Mouse (Mus musculus) adrenal gland, adult (tissue): ENCODE measurements around the gene Maip1.
A peak's percentile ranks its signal among the peaks of the same experiment; 100 is the strongest.

Source experiments
- DNase-seq, 2 experiments: peaks; one replicate each; pipeline ENCODE4 v3.0.0; 2022 to 2023; ENCODE audit warnings: low spot score in 1 of 2; ENCODE audit not compliant: inconsistent age in 2 of 2

Gene Maip1

DNA sequence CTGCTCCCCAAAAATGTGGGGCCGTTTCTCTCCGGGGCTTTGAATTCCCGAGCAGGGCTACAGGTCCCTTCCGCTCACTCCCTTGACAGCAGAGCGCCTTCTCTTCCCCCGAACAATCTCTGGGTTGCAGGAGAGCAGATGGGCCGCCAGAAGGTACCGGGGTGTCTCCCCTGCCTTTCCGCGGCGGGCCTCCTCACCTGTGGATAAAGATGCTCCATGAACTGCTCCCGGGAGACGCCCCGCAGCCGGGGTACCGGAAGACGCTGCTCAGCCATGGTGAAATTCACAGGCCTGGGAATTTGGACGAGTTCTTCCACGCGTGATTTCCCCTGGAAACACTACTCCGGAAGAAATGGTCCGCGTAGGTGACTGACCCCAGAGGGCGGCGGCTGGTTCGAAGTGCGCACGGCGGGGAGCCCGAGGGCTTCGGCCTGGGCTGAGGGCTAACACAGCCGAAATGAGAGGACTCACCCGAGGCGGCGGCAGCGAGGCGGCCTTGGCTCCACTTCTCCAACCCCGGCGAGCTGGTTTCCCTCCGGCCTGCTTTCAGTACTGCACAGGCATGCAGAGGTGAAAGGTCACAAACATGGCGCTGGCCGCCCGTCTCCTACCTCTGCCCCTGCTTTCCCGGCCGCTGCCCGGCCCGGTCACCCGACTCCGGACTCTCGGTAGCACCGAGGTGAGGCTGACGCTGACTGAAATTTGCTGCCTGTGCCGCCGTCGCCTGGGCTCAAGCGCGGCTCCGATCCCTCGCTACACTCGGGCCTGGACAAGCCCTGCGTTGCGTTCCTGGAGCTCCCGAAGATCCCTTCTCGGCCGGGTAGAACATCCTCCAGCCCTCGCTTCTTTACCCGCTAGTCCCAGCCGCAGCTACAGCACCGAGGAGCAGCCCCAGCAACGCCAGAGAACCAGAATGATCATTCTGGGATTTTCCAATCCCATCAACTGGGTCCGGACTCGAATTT, at the start of gene Maip1, which contains the start of gene Tyw5:
Gene Maip1, plus strand, starts transcription at position 142 of the 965 bp plus-strand sequence.
Gene Tyw5, minus strand, starts transcription at position 915 of the 965 bp plus-strand sequence.
- peak; percentile 86 to 96 for DNase-seq

DNA sequence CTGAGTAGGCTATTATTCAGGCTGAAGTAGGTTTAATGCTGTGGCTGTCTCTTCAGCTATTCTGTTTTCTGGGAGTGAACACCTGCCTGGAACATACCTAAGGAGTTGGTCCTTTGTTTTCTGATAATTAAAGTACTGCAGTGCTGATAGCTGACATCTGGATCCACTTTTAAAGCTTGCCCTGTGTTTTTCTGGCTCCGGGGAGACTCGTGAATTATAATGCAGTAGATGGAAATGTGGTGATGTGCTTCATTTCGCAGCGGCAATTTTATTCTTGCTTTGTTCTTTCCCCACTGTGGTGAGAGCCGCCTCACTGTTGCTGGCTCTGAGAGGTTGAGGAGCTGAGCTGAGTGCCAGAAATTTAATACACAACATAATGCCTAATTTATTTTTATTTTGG, 47.6 kb upstream of the Maip1 start:
- DNase-seq: no peak

DNA sequence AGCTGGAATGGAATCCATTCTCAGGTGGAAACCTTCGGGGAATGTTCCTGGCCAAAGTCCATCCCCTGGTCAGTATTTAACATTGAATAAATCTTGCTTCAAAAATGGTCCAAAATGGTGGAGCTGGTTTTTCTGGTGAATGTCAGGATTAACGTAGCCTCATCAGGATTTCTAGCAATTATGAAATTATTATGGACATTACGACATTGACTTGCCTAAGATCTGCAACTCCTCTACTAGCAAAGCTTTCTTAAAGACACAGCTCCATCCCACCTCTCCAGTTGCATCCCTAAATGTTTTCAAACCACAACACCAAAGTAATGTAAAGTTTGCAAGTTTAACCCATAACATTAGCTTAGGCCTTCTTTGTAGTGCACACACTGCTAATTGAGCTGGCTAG, 38.7 kb upstream of the Maip1 start:
- no peak for DNase-seq

DNA sequence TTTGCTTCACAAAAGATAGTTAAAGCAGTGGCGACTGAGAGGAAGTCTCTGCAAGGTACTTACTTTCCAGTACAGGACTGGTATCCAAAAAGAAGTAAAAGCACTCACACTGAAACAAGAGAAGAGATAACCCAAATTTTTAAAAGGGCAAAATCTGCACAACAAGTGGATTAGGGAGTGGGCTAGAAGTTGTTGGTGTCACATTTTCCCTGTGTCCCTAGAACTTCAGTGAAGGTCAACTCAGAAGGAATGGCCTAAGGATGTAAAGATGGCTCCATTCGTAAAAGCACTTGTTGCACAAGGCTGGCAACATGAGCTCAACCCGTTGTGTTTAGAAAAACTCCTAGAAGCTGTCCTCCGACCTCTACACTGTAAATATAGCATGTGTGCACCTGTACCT, 37.0 kb upstream of the Maip1 start:
- no peak for DNase-seq

DNA sequence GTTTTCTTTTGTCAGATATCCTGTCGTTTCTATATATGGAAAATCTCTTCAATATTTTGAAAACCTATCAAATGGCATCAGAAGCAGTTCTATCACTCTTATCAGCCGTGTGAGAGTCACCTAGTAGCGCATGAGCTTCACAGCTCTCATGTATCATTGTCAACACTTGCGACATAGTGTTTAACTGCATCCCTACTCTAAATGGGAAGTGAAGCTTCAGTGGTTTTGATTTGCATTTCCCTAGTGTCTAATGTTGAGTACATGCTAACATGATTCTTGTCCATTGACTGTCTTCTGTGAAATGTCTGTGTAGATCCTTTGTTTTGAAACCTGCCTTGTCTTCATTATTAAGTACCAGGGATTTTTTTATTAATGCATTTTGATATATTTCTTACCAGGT, 35.7 kb upstream of the Maip1 start:
- DNase-seq: no peak

DNA sequence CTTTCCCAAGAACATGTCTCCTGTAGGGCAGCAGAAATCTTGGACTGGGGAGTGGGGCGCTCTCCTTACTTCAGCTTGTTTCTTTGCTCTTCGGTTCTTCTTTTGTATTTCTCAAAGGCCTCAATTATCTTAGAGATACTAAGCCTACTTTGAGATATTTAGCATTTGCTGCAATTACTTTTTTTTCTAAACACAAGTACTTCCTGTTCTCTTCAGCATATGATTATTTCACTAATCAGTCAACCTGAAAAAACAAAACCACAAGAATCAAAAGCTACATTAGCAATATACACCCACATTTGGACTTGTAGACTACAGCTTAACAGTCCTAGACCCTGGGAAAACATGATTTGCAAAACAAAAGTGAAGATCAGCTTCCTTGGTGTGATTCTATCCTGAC, 30.9 kb upstream of the Maip1 start:
- DNase-seq: no peak

DNA sequence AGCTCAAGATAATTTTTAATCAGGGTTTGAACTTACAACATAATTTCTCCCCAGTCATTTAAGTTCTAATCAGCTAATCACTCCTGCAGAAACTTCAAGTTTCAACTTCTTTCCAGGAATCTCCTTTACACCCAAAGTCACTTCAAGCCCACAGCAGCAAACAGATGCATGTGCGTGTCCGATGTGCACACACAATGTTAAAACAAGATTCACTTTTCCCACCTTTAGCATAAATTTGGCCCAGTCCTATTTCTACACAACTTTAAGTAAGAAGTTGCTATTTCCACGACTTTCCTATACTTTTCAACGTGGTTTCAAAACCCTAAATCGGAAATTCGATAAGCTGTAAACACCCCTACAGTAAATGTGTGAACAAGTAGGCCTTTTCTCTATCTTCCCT, 29.3 kb upstream of the Maip1 start:
- DNase-seq: no peak

DNA sequence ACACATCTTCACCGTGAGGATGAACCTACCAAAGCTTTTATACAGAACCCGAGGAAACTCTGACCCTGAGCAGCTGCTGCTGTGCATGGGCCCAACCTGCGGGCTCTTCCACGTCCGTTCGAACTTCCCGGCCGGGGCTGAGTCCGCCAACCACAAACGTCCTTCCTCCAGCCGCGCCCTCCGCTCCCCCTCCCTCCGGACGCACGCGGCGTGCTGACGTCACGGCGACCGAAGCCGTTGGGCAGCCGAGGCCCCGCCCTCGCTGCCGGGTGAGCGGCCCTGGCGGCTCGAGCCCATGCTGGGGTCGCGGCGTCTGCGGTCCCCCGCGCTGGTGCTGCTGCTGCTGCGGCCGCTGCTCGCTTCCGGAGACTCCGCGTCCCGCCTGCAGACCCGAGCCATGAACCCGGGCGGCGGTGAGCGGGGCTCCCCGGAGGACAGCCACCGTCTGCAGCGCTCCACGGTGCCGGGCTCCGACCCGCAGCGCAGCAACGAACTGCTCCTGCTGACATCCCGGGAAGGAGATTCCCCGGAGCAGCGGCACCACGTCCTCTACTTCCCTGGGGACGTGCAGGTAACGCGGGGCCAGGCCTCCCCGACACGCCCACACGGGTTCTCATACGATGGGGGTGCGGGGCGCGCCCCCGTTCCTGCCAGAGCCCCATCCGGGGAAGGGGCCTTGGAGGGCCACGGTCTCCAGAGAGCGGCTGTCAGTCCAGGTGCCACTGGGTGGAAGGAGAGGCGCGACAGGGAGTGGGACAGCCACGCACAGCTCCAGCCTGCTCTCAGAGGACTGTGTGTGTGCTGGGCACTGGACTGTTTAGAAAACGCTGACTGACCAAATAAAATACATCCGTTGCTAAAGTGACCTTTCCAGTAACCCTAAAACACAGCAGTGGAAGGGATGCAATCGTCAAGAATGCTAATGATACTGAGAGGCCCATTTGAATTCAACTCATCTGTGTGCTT, 28.5 kb upstream of the Maip1 start, which contains the start of gene 1700066M21Rik:
Gene 1700066M21Rik, plus strand, starts transcription at position 245 of the 966 bp plus-strand sequence.
- peak; percentile 95 to 97 for DNase-seq

DNA sequence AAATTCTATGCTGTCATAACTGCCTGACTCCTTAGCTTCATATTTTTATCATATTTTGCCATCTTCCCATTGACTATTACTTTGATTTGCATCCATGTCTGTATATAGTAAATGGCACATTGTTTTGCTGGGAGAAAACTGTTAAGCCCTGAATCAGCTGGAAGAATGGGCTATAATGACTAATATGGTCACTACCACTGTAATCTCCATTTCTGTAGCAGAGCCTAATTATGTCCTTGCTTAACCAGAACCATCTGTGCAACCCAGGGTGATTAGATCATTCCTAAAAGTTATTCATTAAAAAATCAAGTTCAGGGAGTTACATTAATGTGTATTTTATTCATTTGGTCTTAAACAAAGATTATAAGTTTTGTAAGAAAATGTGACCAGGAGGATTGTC, 19.6 kb upstream of the Maip1 start:
- no peak for DNase-seq

DNA sequence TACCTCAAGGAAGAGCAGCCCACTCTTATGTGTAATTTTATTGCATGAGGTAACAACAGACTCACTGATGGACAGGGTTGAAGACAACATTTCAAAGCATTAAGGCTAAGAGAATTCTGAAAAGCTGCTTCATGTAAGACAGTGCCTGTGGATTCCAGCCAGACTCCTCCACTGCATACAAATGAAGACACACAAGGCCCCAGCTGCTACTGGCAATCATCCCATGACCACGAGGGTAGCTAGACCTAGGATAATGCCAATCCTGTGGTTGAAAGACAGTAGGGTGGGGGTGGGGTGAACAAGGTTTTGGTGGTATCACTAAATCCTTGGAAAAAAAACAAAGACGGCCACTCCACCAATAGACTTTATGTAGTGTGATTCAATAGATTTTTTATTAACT, 18.3 kb upstream of the Maip1 start:
- DNase-seq: no peak

DNA sequence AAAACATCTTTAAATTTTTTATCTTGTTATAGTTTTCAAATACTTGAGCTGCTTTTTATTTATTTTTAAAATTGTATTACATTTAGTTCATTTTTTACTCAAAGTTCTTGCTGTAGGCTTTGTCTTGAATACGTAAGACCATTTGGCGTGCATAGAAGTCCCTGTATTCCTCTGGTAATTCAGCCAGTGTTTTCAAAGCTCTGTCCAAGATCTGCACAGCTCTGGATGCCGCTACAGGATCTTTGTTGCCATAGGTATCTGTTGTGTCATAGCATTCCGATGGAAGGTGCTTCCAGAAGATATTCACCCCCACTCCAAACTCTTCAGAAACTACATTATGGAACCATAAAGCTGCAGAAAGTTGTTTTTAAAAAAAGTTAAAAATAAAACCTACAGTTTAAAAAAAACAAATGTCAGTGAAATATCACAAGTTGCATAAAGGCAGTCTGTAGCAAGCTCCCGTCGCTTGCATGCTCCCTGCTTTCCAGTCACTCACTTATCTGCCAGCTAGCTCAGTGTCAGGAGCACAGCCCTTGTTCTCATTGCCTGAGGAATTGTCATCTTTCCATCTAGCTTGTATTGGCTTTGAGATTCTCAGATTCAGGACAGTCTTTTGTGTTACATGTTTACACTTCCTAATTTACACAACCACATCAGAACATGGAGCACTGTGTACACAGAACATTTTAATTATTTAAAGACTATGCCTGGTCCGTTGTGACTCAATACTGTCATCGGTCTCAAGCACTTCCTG, 17.5 kb upstream of the Maip1 start:
- DNase-seq: no peak

DNA sequence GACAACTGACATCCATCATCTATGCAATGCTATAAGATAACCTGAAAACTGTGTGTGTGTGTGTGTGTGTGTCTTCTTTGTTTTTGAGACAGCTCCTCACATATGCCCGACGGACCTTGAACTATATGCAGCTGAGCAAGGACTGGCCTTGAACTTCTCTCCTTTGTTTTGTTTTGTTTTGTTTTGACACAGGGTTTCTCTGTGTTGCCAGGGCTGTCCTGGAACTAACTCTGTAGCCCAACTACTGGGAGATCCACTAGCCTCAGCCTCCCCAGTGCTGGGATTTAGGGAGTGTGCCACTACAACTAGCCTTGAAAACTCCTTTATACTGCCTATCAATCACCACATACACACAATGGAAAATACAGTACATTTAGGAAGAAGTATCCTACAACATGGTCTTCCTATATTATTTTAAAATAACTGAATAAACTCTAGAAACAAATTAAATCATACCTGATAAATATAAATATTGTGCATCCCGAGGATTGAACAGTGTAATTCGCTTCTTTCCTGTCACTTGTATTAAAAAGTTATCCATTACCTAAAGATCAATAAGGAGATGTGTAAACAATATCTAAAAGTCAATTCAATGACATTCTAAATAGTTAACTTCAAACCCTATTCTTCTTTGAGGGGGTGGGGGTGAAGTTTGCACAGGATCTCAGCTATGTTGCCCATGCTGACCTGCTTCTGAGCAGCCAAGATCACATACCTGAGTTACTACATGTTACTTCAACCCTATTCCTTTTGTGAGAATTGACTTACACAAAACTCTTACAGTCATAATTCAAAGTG, 14.9 kb upstream of the Maip1 start:
- no peak for DNase-seq

DNA sequence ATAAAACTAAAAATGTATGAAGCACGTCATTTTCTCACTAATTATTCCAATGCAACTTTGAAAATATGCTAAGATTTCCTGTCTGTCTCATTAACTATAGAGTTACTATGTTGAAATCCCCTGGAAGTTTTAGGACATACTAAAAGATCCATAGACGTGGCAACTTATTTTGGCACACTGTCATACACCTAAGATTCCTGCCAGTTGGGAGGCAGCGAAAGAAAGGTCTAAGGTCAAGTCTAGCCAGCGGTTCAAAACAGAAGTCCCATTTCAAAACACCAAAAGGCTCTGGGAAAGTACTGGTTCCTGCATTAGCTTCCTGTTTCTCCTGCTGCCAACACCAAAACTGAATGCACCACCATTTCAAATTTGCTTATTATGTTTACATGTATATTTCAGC, 13.7 kb upstream of the Maip1 start:
- DNase-seq: no peak

DNA sequence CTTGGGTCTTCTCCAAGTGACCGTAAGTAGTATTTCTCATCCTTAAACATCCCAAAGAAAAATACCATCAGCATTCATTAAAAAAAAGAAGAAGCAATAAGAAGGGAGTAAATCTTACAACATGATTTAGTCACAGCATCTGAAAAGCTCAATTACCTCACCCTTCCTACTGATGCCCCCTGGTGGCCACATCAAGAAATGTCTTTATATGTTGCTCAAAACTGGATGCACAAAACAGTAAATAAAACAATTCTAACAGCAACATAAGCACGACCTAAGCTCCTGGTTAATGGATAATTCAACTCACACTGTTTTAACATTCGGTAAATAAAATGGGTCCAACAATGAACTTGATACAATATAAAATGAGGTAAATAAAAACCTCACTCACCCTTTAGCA, 12.1 kb upstream of the Maip1 start:
- peak; percentile 31 to 76 for DNase-seq

DNA sequence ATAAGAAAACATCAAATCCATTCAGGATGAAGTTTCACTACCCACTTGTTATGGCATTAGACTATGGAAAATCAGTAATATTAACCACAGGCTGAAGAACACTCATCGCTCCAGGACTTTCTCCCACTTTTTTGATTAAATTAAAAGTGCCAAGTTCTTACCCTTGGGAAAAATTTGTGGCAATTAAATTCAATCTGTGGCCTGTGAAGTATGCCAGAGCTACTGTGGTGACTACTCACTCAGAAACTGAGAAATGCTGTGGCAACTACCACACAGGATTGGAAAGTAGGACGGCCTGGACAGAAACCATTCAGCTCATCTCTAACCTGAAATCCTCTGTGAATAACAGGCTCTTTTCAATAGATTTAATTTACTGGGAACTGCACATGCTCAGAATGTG, 5.8 kb upstream of the Maip1 start:
- DNase-seq: no peak

DNA sequence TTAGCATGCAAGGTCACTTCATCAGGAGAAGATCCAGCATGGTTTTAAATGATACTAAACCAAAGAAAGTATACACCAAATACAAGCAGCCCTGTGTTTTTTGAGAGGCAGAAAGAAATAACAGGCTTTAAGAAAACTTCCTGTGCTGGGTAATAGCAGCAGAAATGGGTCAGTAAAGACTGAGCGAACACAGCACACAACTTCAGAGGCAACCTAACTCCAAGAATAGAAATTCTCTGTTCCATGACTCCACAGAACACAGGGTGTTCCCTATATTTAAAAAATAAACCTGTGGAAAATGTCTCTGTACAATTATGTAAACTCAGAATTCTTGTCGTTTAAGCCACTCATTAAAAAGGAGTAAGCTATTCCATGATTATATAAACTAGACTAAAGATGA, 5.3 kb upstream of the Maip1 start:
- DNase-seq: no peak

DNA sequence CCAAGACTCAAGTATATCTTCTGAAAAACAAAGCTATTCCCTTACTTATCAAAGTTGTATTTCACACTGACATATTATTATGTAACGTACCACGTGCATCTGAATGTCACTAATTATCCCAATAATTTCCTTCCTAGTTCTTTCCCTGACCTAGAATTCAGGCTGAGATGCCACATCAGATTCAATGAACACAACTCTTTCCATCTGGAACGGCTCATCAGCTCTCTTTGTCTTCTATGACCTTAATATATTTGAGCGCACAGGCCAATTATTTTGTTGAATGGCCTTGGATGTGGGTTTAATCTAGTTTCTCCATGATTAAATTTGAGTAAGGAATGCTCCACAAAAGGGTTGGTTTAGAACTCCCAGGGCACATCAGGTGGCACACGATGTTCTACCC, 4.0 kb upstream of the Maip1 start:
- DNase-seq: no peak

DNA sequence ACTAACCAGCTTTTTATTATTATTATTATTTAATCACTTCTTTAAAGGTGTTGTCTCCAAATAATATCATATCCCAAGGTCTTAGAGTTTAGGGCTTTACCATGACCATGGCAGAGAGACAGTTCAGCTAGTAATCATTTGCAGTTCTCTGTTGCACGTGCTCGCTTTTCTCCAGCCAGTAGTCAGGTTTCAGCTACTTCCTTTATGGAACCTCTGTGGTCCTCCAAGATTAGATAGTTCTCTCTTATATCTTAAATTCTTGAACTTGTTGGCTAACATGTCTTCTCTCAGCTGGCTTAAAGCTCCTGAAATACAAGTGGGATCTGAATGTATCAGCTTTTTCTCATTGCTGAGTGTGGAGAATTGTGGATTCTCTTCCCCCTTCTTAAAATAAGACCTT, 2.9 kb downstream of the Maip1 start:
- no peak for DNase-seq

DNA sequence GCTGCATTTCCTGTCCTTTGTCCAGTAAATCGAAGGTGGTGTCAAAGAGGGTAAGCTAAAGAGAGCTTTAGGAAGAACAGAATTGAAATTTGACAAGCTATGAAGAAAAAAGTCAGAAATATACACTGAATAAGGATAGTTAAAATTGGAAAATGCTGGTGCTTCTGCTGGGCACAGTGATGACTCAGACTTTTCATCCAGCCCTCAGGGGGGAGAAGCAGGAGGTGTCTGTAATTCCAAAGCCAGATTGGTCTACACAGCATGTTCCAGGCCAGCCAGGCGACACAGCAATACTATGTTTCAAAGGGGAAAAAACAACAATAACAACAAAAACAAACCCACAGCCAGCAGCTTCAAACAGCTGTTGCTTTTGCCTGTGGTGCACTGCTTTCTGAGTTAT, 7.3 kb downstream of the Maip1 start:
- DNase-seq: no peak

DNA sequence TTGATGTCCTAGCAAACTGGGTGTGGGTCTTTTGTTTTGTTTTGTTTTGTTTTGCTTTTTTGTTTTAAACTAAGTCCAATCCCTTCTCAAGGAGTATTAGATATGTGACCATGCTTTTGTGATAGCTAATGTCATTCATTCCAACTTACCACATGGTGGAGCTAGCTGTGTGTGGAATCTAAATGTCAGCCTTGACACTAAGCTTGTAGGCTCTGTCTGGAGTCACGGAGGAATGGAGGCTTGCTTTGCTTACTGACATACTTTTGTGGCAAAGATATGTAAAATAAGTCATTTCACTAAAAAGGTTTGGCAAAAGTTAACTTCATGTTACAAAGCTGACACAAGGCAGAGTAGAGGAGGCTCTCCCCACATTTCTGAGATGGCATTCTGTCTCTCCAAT, 17.6 kb downstream of the Maip1 start:
- peak in 1 of 2 experiments; percentile 47 for DNase-seq
